Mouse (Mus musculus) heart, embryonic 14.5 days (tissue): ENCODE measurements at regions not wholly inside any gene's neighbourhood (a gene's known extent, or its start where the extent isn't known, plus 50 kb on each side); places are given as distances from the start of the nearest gene placed in this dataset.

ENCODE experiments used
- ATAC-seq: fragments of 200-750 bp; cut with Nextera tagmentation; 2 replicates; pipeline ENCODE4 v1.8.0; 2017; ENCODE audit warnings: low read depth, moderate TSS enrichment; ENCODE audit not compliant: insufficient number of reproducible peaks, insufficient read depth, low FRiP score
- H3K27ac ChIP-seq, 2 experiments: fragments of 200-500 bp in 1 of 2; fragments of 300-500 bp in 1 of 2; sonication (generic) in 1 of 2; replicated peaks in 1 of 2; 2 replicates each; pipeline ENCODE4 v1.5.1; 2012 to 2014; ENCODE audit warnings: low read depth in 2 of 2, low read length in 2 of 2, control low read depth in 1 of 2, mild to moderate bottlenecking in 1 of 2, mixed read lengths in 1 of 2; ENCODE audit not compliant: control insufficient read depth in 1 of 2, insufficient read depth in 1 of 2
- H3K27me3 ChIP-seq: fragments of 300-500 bp; sonication (generic); 2 replicates; pipeline ENCODE4 v1.6.1; 2014; ENCODE audit warnings: mild to moderate bottlenecking, low read length, control low read depth; ENCODE audit not compliant: control insufficient read depth, insufficient read depth
- H3K36me3 ChIP-seq: fragments of 300-500 bp; sonication (generic); 2 replicates; pipeline ENCODE4 v1.6.1; 2014; ENCODE audit warnings: mild to moderate bottlenecking, control low read depth, low read length, mixed read lengths; ENCODE audit not compliant: control insufficient read depth, insufficient read depth
- H3K4me1 ChIP-seq, 2 experiments: fragments of 200-500 bp in 1 of 2; fragments of 300-500 bp in 1 of 2; sonication (generic) in 1 of 2; 2 replicates each; pipeline ENCODE4 v1.6.1; 2012 to 2014; ENCODE audit warnings: low read length in 2 of 2, control low read depth in 1 of 2, mixed read lengths in 1 of 2; ENCODE audit not compliant: control insufficient read depth in 2 of 2, insufficient read depth in 2 of 2
- H3K4me2 ChIP-seq: fragments of 300-500 bp; sonication (generic); 2 replicates; pipeline ENCODE4 v1.6.1; 2014; ENCODE audit warnings: mild to moderate bottlenecking, low read length
- H3K4me3 ChIP-seq, 2 experiments: fragments of 200-500 bp in 1 of 2; fragments of 300-500 bp in 1 of 2; sonication (generic) in 1 of 2; 2 replicates each; pipeline ENCODE4 v1.5.1; 2012 to 2014; ENCODE audit warnings: low read length in 2 of 2, mild to moderate bottlenecking in 2 of 2, control low read depth in 1 of 2, low read depth in 1 of 2, moderate library complexity in 1 of 2; ENCODE audit not compliant: control insufficient read depth in 1 of 2, insufficient read depth in 1 of 2
- H3K9ac ChIP-seq: fragments of 300-500 bp; sonication (generic); 2 replicates; pipeline ENCODE4 v1.6.1; 2014; ENCODE audit warnings: mild to moderate bottlenecking, low read length
- H3K9me3 ChIP-seq: fragments of 300-500 bp; sonication (generic); 2 replicates; pipeline ENCODE4 v1.6.1; 2016; ENCODE audit warnings: low read length, control low read depth; ENCODE audit not compliant: control insufficient read depth
- WGBS: fragments of 180-500 bp; shearing (Covaris S2); extraction: QIAGEN DNeasy Blood & Tissue Kit; methylation state at CpG from one replicate; pipeline ENCODE4 v1.1.7; 2014; 5-methylcytosine and 5-hydroxymethylcytosine counted together

DNA sequence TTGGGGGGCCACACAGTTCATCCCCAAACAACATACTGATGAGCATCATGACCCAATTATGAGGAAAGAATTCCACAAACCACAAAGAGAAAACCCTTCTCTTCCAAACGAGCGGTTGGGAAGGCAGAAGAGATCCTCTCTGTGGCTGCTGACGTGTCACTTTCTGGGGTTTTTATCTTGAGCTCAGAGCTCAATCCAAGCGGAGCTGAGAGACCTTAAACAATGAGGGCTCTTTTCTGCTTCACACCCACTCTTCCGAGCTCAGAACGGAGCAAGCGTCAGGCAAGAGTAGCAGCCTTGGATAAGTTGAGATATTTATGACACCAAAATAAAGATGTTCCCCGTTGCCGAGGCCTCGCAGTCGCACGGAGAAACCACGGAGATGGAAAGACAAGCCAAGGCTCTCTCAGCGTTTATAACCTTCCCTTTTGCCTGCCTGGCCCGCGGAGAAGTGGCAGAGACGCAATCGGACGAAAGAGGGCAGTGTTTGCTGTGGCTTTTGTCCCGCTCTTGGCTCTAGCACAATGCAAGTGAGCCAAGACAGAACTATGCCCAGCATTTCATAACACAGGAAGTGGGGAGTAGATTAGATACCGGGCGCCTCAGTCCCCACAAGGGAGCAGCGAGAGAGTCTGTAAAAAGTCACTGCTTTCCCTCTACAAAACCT is 100.7 kb downstream of the Chic2 start:
- Histone ChIP-seq H3K27ac (peak overlapping the region; percentile 51 to 90), H3K4me1 (peaks cover 17 to 24% of the 10 kb centered on the region in 2 experiments), H3K4me3 (peak overlapping the region; percentile 17 to 52), H3K9me3 (no peaks in the 10 kb centered on the region), H3K4me2 (peak overlapping the region; percentile 63), H3K9ac (peak overlapping the region; percentile 52), H3K36me3 (no peaks in the 10 kb centered on the region), H3K27me3 (peaks cover 35% of the 10 kb centered on the region)
- under 1% methylated on average over 23 of the region's 23 CpGs for WGBS
- ATAC-seq: peak; percentile 90

GRCm38 (mm10) chr5:74941426-74941825 is 103.1 kb downstream of the Chic2 start:
- H3K27ac ChIP-seq: no peak overlapping the region
- peaks cover 20 to 27% of the 10 kb centered on the region in 2 experiments for H3K4me1 ChIP-seq
- no peaks in the 10 kb centered on the region for H3K36me3 ChIP-seq
- H3K9ac ChIP-seq: no peak overlapping the region
- WGBS: under 1% methylated on average over 13 of the region's 13 CpGs
- no peak overlapping the region for H3K4me3 ChIP-seq
- H3K27me3 ChIP-seq: peaks cover 31% of the 10 kb centered on the region
- no peak for ATAC-seq
- no peaks in the 10 kb centered on the region for H3K9me3 ChIP-seq
- H3K4me2 ChIP-seq: peak overlapping the region; percentile 35; the same call in 1 of the 2 replicates

GRCm38 (mm10) chr5:74937416-74937940 is 107.1 kb downstream of the Chic2 start:
- WGBS: 53% methylated on average over 7 of the region's 7 CpGs
- Histone ChIP-seq H3K36me3 (no peaks in the 10 kb centered on the region), H3K27ac (no peak overlapping the region), H3K4me3 (no peak overlapping the region), H3K4me1 (peaks cover 11 to 12% of the 10 kb centered on the region in 2 experiments), H3K27me3 (peaks cover 20% of the 10 kb centered on the region), H3K4me2 (no peak overlapping the region), H3K9me3 (no peaks in the 10 kb centered on the region), H3K9ac (no peak overlapping the region)
- ATAC-seq: no peak

DNA sequence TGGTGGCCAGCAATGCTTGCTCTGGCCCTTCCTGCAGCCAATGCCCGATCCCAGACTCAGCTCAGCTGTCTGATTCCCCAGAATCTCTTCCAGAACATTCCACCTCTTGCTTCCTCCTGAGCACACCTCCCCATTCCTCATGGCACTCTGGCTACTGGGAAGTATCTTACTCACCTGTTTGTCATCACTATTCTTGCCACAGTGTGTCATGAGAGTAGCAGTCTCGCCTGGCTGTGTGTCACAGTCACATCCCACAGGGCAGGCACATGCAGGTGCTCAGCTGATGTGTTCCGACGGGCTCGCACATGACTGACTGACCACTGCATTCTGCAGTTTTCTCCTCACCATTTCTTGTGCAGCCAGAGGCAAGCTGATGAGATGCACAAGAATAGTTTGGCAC is 108.5 kb downstream of the Chic2 start:
- H3K27me3 ChIP-seq: peaks cover 16% of the 10 kb centered on the region
- WGBS: 46% methylated on average over 5 of the region's 5 CpGs
- H3K4me1 ChIP-seq: peaks cover 11 to 16% of the 10 kb centered on the region in 2 experiments
- no peak overlapping the region for H3K9ac ChIP-seq
- H3K4me2 ChIP-seq: no peak overlapping the region
- no peaks in the 10 kb centered on the region for H3K36me3 ChIP-seq
- H3K4me3 ChIP-seq: no peak overlapping the region
- peak overlapping the region in 1 of 2 experiments; percentile 45; a peak in 1 of 4 replicates for H3K27ac ChIP-seq
- ATAC-seq: no peak
- H3K9me3 ChIP-seq: no peaks in the 10 kb centered on the region

DNA sequence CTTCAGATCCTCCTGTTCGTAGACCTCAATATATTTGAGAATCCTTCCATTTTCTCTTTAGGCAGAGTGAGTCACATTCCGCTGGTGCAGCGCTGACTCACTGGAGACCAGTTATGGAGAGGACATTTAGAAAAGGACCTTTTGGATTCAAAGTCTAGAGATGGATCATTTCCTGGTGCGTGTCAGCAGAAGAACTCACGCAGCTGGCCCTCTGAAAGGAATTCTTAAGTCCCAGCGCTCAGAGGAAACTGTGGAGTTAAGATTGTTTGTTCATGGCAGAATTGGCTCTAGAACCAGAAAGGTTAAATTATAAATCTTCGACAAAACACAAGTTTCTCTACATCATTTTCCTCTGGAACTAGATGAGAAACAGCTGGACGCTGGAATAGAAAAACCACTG is 108.9 kb downstream of the Chic2 start:
- WGBS: 76% methylated on average over 8 of the region's 8 CpGs
- no peak for ATAC-seq
- Histone ChIP-seq H3K27ac (0 out of 4 replicates have a peak overlapping the region, but pooled peaks of 1 of the 2 experiments have one; percentile 3), H3K9ac (no peak overlapping the region), H3K27me3 (peaks cover 13% of the 10 kb centered on the region), H3K4me2 (no peak overlapping the region), H3K4me1 (peaks cover 14 to 20% of the 10 kb centered on the region in 2 experiments), H3K9me3 (no peaks in the 10 kb centered on the region), H3K4me3 (no peak overlapping the region), H3K36me3 (no peaks in the 10 kb centered on the region)

- H3K4me2 ChIP-seq: no peak overlapping the region
- no peak overlapping the region for H3K27ac ChIP-seq
- H3K36me3 ChIP-seq: no peaks in the 10 kb centered on the region
- no peaks in the 10 kb centered on the region for H3K9me3 ChIP-seq
- WGBS: 95% methylated on average over 3 of the region's 3 CpGs
- no peak overlapping the region for H3K4me3 ChIP-seq
- H3K9ac ChIP-seq: no peak overlapping the region
- H3K4me1 ChIP-seq: peaks cover 15 to 23% of the 10 kb centered on the region in 2 experiments
- no peak for ATAC-seq
- H3K27me3 ChIP-seq: no peaks in the 10 kb centered on the region
These were observed 111.3 kb downstream of the Chic2 start for GRCm38 (mm10) chr5:74933276-74933675.

DNA sequence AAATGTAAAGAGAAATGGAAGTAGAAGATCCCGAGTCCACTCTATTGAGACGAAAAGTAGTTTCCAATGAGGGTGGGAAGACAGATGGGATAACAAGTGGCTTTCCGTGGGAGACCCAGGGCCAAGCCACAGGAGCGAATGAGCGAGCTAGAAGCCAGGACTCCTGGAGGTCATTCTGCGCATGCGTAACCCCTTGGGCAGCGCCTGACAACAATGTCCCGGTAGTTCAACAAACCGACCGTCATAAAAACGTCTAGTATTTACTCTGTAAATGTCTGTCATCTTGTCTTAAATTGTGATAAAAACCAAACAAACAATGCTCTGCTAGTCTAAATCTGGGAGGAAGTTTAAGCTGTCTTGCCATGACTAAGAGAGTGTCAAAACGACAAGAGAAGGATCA is 112.4 kb downstream of the Chic2 start:
- 61% methylated on average over 13 of the region's 13 CpGs for WGBS
- Histone ChIP-seq H3K4me3 (no peak overlapping the region; a peak in 1 of 4 replicates), H3K36me3 (no peaks in the 10 kb centered on the region), H3K27me3 (no peaks in the 10 kb centered on the region), H3K9me3 (no peaks in the 10 kb centered on the region), H3K9ac (no peak overlapping the region; the same call in 1 of the 2 replicates), H3K4me2 (peak overlapping the region; percentile 56), H3K27ac (peak overlapping the region; percentile 53 to 75), H3K4me1 (peaks cover 14 to 24% of the 10 kb centered on the region in 2 experiments)
- no peak for ATAC-seq
